Mouse (Mus musculus) spleen, adult 2 months (tissue): ENCODE data around the gene Spc24. TPM values are rescaled to one million over a fixed set of nuclear protein-coding genes. Genes with fewer than 3 reads are reported as not detected.

Experiments
- DNase-seq, 2 experiments: peaks; one replicate each; pipeline versions ENCODE4 v3.0.0 to v3.0.0-alpha.2; 2012 to 2021; ENCODE audit warnings: low spot score in 2 of 2, low read depth in 1 of 2
- H3K27ac ChIP-seq: fragments of 200-500 bp; 2 replicates; pipeline ENCODE4 v1.5.1; 2012; ENCODE audit warnings: low read length, inconsistent platforms; ENCODE audit not compliant: insufficient read depth
- H3K27me3 ChIP-seq: fragments of 200-500 bp; 2 replicates; pipeline ENCODE4 v1.6.1; 2012; ENCODE audit warnings: mild to moderate bottlenecking, moderate library complexity, low read length, inconsistent platforms; ENCODE audit not compliant: control insufficient read depth, insufficient read depth
- H3K36me3 ChIP-seq: fragments of 200-500 bp; 2 replicates; pipeline ENCODE4 v1.6.1; 2012; ENCODE audit warnings: mild to moderate bottlenecking, low read length, inconsistent platforms; ENCODE audit not compliant: control insufficient read depth, insufficient read depth
- H3K4me1 ChIP-seq: fragments of 200-500 bp; 2 replicates; pipeline ENCODE4 v1.6.1; 2011; ENCODE audit warnings: inconsistent platforms; ENCODE audit not compliant: control insufficient read depth, insufficient read depth, insufficient read length
- H3K4me3 ChIP-seq: fragments of 200-500 bp; 2 replicates; pipeline ENCODE4 v1.5.1; 2011; ENCODE audit warnings: mild to moderate bottlenecking, inconsistent platforms; ENCODE audit not compliant: insufficient read depth, insufficient read length; ENCODE audit errors: extremely low read depth
- CTCF ChIP-seq: fragments of 200-500 bp; IDR thresholded peaks from 2 replicates; pipeline ENCODE4 v1.5.1; 2011; ENCODE audit warnings: mild to moderate bottlenecking, inconsistent platforms; ENCODE audit not compliant: insufficient read depth, insufficient read length, insufficient replicate concordance; ENCODE audit errors: extremely low read depth
- POLR2A ChIP-seq: fragments of 200-500 bp; IDR thresholded peaks from 2 replicates; pipeline ENCODE4 v1.6.1; 2011; ENCODE audit warnings: low read depth, low read length, inconsistent platforms
- WGBS: fragments of 180-500 bp; shearing (Covaris S2); methylation state at CpG from one replicate; pipeline ENCODE4 v1.1.7; 2018; 5-methylcytosine and 5-hydroxymethylcytosine counted together
- polyA plus RNA-seq: library from polyadenylated mRNA; depleted of rRNA; stranded (reverse); fragments of >200 nt; gene quantifications from 2 replicates; pipeline ENCODE4 v1.2.3, GENCODE M21; 2012

The Spc24 gene
- polyA plus RNA-seq, 1 experiment, result 9.0 TPM

- Histone ChIP-seq H3K27ac (peak overlapping the region; percentile 39; the same call in 1 of the 2 replicates), H3K4me1 (no peaks in the 10 kb centered on the region), H3K36me3 (no peaks in the 10 kb centered on the region), H3K4me3 (no peak overlapping the region), H3K27me3 (no peaks in the 10 kb centered on the region)
- TF ChIP-seq POLR2A (no peak), CTCF (no peak)
- no peak for DNase-seq
- 88% methylated on average over 13 of the region's 13 CpGs for WGBS
Observed at GRCm38 (mm10) chr9:21768511-21769411, 8.7 kb upstream of the Spc24 start.

GRCm38 (mm10) chr9:21767896-21768295 lies 7.8 kb upstream of the Spc24 start:
- no peak overlapping the region for H3K27ac ChIP-seq
- 91% methylated on average over 11 of the region's 11 CpGs for WGBS
- H3K27me3 ChIP-seq, result no peaks in the 10 kb centered on the region
- H3K36me3 ChIP-seq, result no peaks in the 10 kb centered on the region
- no peak overlapping the region for H3K4me3 ChIP-seq
- no peaks in the 10 kb centered on the region for H3K4me1 ChIP-seq
- no peak for DNase-seq
- TF ChIP-seq POLR2A (no peak), CTCF (no peak)

- whole genome bisulfite sequencing, result 82% methylated on average over 6 of the region's 6 CpGs
- Histone ChIP-seq H3K36me3 (no peaks in the 10 kb centered on the region), H3K4me1 (no peaks in the 10 kb centered on the region; the same call in 1 of the 2 replicates), H3K4me3 (no peak overlapping the region), H3K27ac (no peak overlapping the region), H3K27me3 (no peaks in the 10 kb centered on the region)
- no peak for DNase-seq
- TF ChIP-seq CTCF (no peak), POLR2A (no peak)
Observed at GRCm38 (mm10) chr9:21764084-21764999, 4.2 kb upstream of the Spc24 start.

- TF ChIP-seq CTCF, result no peak
- Histone ChIP-seq H3K4me3 (no peak overlapping the region), H3K36me3 (no peaks in the 10 kb centered on the region), H3K27me3 (no peaks in the 10 kb centered on the region), H3K4me1 (no peaks in the 10 kb centered on the region; the same call in 1 of the 2 replicates), H3K27ac (no peak overlapping the region)
- no peak for DNase-seq
Observed at GRCm38 (mm10) chr9:21762135-21762534, 2.0 kb upstream of the Spc24 start.

GRCm38 (mm10) chr9:21759718-21760117 lies 385 bp downstream of the Spc24 start:
- Histone ChIP-seq H3K27me3 (no peaks in the 10 kb centered on the region), H3K27ac (no peak overlapping the region), H3K4me1 (no peaks in the 10 kb centered on the region; the same call in 1 of the 2 replicates), H3K36me3 (no peaks in the 10 kb centered on the region), H3K4me3 (peak overlapping the region; percentile 77)
- TF ChIP-seq CTCF (no peak), POLR2A (no peak)
- 1% methylated on average over 20 of the region's 20 CpGs for WGBS
- no peak for DNase-seq

- Histone ChIP-seq H3K4me1 (no peaks in the 10 kb centered on the region; the same call in 1 of the 2 replicates), H3K27ac (no peak overlapping the region), H3K4me3 (no peak overlapping the region), H3K36me3 (no peaks in the 10 kb centered on the region), H3K27me3 (no peaks in the 10 kb centered on the region)
- WGBS, result 77% methylated on average over 14 of the region's 14 CpGs
- no peak for DNase-seq
- TF ChIP-seq CTCF, result no peak
Observed at GRCm38 (mm10) chr9:21758576-21759529, 1.2 kb downstream of the Spc24 start.
